Mouse (Mus musculus) ES-CJ7 (cell line): ENCODE measurements at regions not wholly inside any gene's neighbourhood (a gene's known extent, or its start where the extent isn't known, plus 50 kb on each side); places are given as distances from the start of the nearest gene placed in this dataset.

Source experiments
- DNase-seq: peaks from one replicate; pipeline ENCODE4 v3.0.0; 2011; ENCODE audit warnings: low read depth, low spot score

GRCm38 (mm10) chr9:57325962-57326361 lies 63.5 kb upstream of the 1700017B05Rik start:
- DNase-seq: no peak

- no peak for DNase-seq
These were observed 56.6 kb upstream of the 1700017B05Rik start for GRCm38 (mm10) chr9:57319009-57319408.

- no peak for DNase-seq
These were observed 55.3 kb upstream of the 1700017B05Rik start for GRCm38 (mm10) chr9:57317531-57318201.

- DNase-seq: peak; percentile 57
These were observed 52.7 kb upstream of the 1700017B05Rik start for GRCm38 (mm10) chr9:57315032-57315660.

- no peak for DNase-seq
These were observed 51.5 kb upstream of the 1700017B05Rik start for GRCm38 (mm10) chr9:57313876-57314275.

GRCm38 (mm10) chr9:57312521-57312920 lies 50.1 kb upstream of the 1700017B05Rik start:
- DNase-seq: no peak
